Mouse (Mus musculus) bone marrow, adult 2 months (tissue): ENCODE measurements around the gene H2al1m.

Experiments used
- CTCF ChIP-seq: fragments of 200-500 bp; IDR thresholded peaks from 2 replicates; pipeline ENCODE4 v1.5.1; 2011; ENCODE audit warnings: low read length, control low read depth; ENCODE audit not compliant: control insufficient read depth, insufficient read depth
- POLR2A ChIP-seq: fragments of 200-500 bp; IDR thresholded peaks from 2 replicates; pipeline ENCODE4 v1.6.1; 2011; ENCODE audit warnings: low read depth, mild to moderate bottlenecking, control low read depth, low read length, borderline replicate concordance; ENCODE audit not compliant: control insufficient read depth

DNA sequence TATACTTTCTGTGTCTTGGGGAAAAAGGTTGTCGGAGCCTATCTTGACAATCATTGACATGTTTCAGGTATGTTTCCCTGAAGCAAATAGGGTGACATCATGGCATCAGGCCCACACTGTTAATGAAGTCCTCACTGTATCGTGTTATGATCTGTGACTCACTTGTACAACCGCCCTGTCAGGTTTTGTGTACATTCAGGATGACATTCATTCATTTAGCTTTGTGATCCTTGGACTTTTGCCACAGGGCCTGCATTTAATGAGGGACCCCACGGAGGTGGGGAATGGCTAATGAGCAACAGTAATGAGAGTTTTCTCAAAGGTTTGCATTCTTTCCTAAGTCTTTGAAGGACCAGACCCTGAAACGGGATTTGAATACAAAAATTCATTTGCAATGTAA lies 34.7 kb upstream of the H2al1m start:
- TF ChIP-seq CTCF: no peak
- TF ChIP-seq POLR2A: no peak
